Mouse (Mus musculus) megakaryocyte, adult 5-6 weeks (primary cell): Measurements from ENCODE around the gene Armh2. TPM values are rescaled to one million over a fixed set of nuclear protein-coding genes. Genes with fewer than 3 reads are reported as not detected.

Experiments used
- total RNA-seq, 2 experiments: library from RNA; stranded (forward) in 1 of 2; stranded (reverse) in 1 of 2; fragments of 153-499, 151-499 nt in 1 of 2; fragments of 221-1000, 200-1000 nt in 1 of 2; gene quantifications; 2 replicates each; pipeline versions ENCODE4 v1.2.3 to v1.2.4; 2015 to 2017

Gene Armh2
- total RNA-seq, 2 experiments from 2014 or later: 0.22 TPM; not detected in 1

Other genes with a start within 250 kb of the Armh2 start
- gene Ripor2, start 159.0 kb upstream of the Armh2 start, total RNA-seq (2015): 87.3 and 93.1 TPM in 2 replicates
- 65.3 and 80.5 TPM in 2 replicates for gene Ripor2, start 159.0 kb upstream of the Armh2 start, total RNA-seq (2017)
- gene Gmnn, start 20.7 kb downstream of the Armh2 start, total RNA-seq (2015): 161 and 181 TPM in 2 replicates
- gene Gmnn, start 20.7 kb downstream of the Armh2 start, total RNA-seq (2017): 175 and 177 TPM in 2 replicates
- 222 and 241 TPM in 2 replicates for gene BC005537, start 60.4 kb downstream of the Armh2 start, total RNA-seq (2015)
- gene BC005537, start 60.4 kb downstream of the Armh2 start, total RNA-seq (2017): 97.2 and 116 TPM in 2 replicates
- gene Acot13, start 90.3 kb downstream of the Armh2 start, total RNA-seq (2015): 26.7 and 27.1 TPM in 2 replicates
- 26.1 and 30.3 TPM in 2 replicates for gene Acot13, start 90.3 kb downstream of the Armh2 start, total RNA-seq (2017)
- gene Tdp2, start 90.4 kb downstream of the Armh2 start, total RNA-seq (2015): 45.4 and 47.7 TPM in 2 replicates
- 32.9 and 35.6 TPM in 2 replicates for gene Tdp2, start 90.4 kb downstream of the Armh2 start, total RNA-seq (2017)
- not detected in 2 replicates for gene D130043K22Rik, start 103.9 kb downstream of the Armh2 start, total RNA-seq (2015)
- not detected in 2 replicates for gene D130043K22Rik, start 103.9 kb downstream of the Armh2 start, total RNA-seq (2017)
- 0.62 and 0.89 TPM in 2 replicates for gene Aldh5a1, start 196.4 kb downstream of the Armh2 start, total RNA-seq (2015)
- 0.89 and 1.1 TPM in 2 replicates for gene Aldh5a1, start 196.4 kb downstream of the Armh2 start, total RNA-seq (2017)
- gene Gpld1, start 201.9 kb downstream of the Armh2 start, total RNA-seq (2015): 0.66 and 0.91 TPM in 2 replicates
- 1.1 and 1.5 TPM in 2 replicates for gene Gpld1, start 201.9 kb downstream of the Armh2 start, total RNA-seq (2017)